Mouse (Mus musculus) urinary bladder, postnatal 36 days (tissue): Measurements from ENCODE around the gene Trim27.

ENCODE experiments used
- DNase-seq, 2 experiments: peaks; one replicate each; pipeline ENCODE4 v3.0.0; 2022; ENCODE audit warnings: low spot score in 2 of 2, mixed read lengths in 1 of 2

Trim27 gene

DNA sequence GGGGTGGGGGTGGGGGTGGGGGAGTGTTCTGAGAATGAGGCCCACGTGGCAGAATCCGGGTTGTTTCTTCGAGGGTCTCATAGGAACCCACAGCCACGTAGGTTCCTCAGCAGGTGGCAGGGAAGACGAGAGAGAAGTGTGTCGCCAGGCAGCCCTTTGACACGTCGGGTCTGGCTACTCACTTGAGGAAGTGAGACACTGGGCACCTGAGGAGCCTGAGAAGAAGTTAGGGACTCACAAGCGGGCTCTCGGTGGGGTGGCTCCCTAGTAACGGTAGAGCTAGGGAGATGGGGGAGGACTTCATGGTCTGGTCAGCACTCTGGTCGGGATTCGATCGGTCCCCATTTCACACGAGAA, at the start of gene Trim27:
Gene Trim27 (plus strand): TSS at position 79 of the 357 bp plus-strand sequence.
- no peak for DNase-seq

DNA sequence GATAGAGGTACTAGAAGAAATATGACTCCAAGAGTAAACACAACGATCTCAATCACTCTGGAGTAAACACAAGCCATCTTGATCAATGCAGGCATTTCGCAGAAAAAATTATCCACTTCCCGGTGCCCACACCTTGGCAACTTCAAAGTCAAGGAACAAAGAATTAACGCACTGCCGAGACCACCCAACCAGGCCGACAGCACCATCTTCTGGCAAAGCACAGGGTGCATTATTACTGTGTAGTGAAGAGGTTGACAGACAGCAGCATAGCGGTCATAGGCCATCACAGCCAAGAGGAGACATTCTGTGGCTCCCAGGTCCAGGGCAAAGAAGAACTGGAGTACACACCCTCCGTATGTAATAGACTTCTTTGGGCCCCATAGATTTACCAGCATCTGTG, 36.8 kb upstream of the Trim27 start:
- DNase-seq: no peak

DNA sequence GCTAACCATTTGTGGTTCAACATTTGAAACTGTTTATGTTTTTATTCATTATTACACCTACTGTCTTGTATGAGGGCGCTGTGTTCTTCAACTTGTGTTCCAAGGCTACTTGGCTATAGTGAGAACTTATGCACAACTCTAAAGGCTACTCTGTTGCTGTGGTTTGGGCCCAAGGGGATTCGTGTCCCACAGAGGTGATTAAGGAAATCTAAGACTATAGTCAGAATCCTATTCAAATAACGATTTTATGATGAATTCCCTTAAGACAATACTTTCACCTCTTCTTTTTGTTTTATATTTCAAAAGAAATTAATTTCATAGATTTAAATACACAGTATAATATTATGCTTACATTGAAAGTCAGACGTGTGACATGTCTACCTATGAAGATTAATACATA, 33.5 kb upstream of the Trim27 start, which contains the start of gene Olfr1368:
Gene Olfr1368 (minus strand): TSS at position 101 of the 400 bp plus-strand sequence.
- no peak for DNase-seq

DNA sequence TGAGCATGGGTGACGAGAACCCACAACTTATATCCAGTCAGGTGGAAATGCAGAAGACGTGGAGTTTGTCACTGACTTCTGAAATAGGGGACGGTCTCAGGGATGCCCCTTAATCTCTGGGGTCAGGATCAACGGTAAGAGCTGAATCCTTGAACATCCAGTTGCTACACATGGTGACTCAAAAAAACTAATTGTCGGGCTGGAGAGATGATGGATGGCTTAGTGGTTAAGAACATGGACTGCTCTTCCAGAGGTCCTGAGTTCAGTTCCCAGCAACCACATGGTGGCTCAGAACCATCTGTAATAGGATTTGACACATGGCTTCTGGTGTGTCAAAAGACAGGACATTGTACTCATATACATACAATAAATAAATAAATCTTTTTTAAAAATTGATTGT, 23.4 kb upstream of the Trim27 start:
- DNase-seq: no peak

DNA sequence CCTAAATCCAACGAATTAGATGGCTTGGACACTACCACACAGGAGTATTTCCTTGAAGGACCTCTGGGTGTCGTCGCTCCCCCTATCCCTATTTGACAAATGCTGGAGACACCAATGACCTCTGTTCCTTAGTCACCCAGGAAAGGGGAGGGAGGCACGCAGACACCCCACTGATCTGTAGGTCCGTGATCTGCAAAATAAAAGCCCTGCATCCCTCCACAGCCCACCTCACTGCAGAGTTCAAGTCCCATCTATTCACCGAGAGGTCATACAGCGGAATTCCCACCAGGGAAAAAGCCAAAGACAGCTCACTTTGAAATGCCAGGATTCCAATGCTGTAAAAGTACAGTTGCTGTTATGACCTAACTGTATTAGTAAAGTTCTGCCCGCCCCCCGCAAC, 21.2 kb upstream of the Trim27 start:
- no peak for DNase-seq

DNA sequence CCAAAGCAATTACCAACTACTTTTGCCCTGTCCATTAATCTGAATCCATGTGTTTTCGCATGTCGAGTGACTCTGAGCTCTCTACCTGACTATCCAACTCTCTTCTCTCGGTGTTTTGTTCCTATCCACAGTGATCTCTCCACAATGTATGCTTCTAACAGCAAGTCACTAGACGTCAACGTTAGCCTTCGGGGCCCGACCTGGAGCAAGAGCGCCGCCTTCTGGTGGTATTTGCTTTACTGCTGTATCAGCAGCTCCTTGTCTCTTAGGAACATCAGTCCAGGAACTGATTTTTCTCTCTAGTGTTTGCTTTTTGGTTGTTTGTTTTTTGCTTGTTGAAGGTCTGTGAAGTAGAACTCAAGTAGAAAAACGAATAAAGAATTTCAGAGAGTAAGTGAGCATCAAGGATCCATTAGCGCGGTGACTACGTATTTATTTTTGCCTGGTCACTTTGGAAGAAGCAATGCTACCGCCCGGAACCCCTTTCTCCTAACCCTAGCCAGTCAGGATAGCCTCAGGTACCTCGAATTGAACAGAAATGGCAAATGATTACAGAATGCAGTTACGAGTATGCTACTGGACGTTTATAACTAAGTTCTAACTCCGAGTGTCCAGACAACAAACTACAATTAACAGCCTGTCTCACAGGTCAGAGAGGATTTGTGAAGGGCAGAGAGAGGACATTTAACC, 20.3 kb upstream of the Trim27 start:
- DNase-seq: peak in 1 of 2 experiments; percentile 88

DNA sequence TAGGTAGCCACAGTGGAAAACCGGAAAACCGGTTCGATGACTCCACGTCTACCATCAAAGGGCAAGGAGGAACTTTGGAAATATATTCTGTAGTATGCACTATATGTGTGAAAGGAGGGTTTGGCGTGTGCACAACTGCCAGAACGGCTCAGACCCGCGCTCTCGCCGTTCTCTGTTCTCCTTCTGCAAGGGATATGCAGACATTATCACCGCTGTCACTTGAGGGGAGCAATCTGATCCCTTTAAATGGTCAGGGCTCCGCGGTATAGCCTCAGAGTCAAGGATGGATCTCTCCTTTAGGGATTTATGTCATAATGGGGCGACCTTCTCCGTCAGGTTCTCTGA, 19.8 kb upstream of the Trim27 start:
- DNase-seq: no peak

DNA sequence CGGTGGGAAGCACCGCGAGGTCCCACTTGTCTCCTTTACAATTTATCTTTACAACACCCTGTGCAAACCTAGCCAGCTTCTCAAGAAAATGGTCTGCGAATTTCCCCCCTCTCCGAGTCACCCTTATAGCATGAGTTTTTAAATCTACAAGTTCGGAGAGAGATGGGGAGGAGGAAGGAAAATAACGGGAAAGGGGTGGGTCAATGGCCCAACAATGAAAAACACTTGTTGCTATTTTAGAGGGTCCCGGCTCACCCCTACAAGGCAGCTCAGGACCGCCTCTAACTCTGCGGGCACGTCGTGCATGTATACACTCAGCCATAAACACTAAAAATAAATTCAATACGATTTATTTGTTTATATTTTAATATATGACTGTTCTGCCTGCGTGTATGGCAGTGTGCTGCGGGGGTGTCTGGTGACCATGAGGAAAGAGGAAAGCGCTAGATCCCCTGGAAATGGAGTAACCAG, 19.2 kb upstream of the Trim27 start:
- DNase-seq: no peak

DNA sequence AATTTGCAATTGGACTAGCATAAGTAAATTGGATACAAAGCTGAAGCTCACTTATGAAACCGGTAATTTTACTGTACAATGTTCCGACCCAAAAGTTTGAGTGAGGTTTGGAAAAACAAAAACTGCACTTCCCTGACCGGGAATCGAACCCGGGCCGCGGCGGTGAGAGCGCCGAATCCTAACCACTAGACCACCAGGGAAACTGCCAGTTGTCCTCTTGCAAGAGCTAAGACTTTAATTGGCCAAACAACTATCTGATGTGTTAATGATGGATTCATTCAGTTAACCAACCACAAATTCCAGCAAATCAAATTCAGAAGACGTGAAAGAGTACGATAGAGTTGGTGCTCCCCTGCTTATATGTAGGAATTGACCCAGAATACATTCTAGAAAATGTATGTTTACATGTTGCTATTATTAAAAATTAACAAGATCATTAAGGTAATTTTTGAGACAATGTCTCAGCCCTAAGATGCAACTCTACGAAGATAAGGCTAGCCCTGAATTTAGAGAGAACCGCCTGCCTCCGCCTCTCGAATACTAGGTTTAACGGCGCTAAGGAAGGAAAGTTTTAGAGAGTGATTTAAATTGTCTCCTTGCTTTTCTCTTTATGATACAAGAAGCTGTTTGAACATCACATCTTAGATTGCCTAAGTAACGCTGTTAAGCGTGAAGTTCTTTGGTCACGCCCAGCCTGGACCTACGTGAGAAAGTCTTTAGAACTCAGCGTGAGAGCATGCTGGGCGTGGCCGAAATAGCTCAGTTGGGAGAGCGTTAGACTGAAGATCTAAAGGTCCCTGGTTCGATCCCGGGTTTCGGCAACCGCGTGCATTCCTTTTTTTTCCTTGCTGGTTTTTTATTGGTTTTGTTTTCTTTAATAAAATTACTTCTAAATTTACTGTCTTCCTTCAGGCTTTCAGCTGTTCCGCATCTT, 18.3 kb upstream of the Trim27 start:
- DNase-seq: peak; percentile 91 to 92

DNA sequence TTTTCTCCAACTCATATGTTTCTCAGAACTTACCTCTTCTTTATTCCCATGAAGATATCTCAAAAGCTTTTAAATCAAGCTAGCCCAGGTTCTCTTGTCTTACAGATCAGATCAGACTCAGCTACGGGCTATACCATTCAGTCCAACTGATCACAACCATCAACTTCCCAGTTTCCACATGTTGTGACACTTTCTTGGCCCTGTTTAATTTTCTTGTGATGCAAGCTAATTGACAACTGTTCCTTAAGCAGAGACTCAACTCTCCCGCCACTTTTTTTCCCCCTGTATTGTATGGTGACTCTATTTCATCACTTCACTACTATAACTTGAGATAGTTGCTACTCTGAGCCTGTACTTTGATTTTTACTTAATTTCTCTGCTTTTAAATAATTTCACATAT, 17.7 kb upstream of the Trim27 start:
- DNase-seq: no peak

DNA sequence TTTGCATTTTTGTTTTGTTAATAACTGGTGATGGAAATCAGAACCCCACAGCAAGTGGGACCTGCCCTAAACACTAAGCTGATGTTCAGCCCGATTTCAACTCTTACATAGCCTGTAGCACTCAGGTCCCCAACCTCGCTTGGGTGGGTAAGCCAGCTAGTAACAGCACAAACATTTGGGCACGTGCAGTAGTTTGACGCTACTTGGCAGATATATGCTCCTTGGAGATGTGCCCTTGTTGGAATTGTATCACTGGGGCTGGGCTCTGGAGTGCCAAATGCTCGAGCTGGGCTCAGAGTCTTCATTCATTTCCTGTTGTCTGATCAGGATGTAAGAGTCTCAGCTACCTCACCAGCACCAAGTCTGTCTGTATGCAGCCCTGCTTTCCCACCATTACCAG, 16.7 kb upstream of the Trim27 start:
- no peak for DNase-seq

DNA sequence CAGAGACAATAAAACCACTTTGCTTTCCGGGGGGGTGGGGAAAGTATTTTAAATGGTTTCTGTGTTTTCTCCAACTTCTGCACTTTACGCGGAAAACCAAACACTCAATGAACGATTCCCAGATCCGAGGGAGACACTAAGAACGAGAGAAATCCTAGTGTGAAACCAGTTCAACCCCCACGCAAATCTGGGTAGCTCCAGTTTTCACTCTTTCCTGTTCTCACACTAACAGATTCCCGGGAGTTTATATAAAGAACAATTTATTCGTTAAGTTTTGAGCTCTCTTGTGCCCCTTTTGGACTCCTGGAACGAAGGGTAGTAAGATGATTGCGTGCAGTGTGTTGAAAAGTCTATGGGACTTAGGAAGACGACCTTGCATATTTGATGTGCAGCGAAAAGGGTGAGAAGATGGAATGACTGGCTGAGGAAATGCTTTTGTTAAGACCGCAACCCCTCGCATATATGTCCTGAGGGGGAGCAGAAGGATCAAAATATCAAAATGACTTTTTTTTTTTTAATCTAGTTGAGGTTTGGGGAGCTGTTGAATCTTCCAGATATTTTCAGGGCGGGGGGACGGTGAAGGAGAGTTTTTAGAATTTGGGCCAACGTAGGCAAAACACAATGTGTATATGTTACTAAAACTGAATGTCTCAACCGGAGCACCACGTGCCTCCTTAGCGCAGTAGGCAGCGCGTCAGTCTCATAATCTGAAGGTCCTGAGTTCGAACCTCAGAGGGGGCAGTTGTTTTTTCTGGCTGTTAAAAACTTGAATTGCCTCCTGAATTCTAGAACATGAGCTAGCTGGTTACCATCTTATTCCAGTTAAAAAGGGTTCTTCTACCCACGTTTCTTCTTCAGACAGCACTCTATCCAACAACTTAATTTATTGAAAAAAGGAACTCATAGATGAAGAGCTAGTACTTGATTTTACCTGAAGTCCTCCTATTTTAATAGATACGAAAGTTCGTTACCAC, 12.0 kb upstream of the Trim27 start:
- DNase-seq: peak in 1 of 2 experiments; percentile 72

DNA sequence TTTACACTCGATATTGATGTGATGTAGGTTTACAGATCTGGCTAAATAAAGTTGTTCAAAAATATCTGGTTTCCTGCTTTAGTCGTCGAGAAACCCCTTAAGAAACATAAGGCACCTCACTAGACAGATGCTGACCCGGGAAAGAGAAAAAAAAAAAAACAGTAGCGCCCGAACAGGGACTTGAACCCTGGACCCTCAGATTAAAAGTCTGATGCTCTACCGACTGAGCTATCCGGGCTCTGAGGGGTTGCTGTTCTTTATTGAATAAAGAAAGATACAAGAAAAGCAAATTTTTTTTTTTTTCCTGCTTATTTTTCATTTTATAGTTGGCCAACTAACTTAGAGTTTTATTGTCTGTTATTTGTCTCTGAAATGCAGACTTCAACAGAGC, 11.3 kb upstream of the Trim27 start:
- no peak for DNase-seq

DNA sequence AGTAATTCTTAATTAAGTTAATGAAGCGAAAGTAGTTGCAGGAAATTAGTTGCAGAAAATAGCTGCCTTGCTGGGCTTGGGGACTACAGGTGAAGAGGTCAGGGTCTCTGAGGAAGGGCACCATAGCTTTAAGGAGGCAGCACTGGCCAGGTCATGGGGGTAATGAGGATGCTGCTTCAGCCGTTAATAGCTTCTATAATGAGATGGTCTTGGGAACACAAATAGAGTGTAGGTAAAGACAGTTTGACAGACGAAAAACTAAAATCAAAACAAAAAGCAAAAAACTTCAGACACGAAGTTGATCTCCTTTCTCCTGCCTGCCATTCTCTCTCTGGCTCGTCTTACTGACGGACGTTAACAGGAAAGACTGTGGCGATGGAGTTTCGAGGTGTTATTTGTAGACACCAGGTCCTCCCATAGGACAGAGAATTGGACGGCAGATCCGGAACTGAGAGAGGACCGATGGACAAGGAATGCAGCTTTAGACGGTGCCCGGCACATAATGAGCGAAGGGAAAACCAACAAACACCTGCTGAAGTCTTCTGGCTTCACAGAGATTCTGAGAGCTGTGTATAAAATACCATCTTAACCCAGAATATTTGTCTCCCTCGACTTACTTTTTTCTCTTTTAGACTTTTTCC, 10.8 kb upstream of the Trim27 start:
- DNase-seq: no peak

DNA sequence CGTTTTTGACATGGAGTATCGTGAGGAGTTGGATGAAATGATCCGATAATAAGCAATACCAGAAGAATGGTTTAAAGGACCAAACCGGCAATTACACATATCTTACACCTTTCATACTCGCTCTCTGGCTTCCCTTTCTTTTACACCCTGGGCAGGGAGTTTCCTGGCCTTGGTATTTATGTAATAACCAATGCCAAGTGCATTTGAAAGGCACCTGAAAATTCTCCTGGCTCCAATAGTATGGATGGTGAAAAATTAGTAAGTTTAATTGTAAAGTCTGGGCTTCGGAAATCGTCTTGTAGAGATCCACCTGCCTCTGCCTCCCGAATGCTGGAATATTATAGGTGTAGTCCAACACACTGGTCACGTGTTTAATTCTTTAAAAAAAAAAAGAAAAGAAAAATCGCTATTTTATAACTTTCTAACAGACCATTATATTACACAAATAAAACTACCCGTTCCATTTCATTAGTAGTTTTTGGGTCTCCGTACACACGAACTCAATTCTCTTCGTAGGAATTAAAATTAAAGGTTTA, 10.1 kb upstream of the Trim27 start:
- no peak for DNase-seq

DNA sequence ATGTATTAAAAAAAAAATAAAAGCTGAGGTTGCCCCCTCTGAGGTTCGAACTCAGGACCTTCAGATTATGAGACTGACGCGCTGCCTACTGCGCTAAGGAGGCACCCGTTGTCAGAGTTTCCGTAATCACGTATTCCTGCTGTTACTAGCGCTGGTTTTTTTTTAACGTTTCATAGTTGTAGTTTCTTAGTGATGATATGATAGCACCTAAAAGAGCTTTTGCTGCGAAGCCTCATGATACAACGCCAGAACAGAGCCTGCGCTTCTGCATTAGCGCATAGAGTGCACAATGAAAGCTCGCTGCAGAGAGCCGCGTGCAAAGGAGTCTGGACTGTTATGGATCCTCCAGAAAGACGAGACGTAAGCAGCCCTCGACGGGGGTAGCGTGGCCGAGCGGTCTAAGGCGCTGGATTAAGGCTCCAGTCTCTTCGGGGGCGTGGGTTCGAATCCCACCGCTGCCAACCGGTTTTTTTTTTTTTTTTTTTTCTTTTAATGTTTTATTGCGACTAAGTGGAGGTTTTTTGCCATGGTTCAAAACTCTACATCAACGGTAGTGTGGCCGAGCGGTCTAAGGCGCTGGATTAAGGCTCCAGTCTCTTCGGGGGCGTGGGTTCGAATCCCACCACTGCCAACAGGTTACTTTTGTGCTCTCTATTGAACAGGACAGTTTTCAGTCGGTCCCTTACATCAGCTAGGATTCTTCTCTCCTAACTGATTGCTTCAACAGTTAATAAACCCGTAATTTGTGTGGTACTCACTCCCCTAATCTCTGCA, 9.4 kb upstream of the Trim27 start:
- DNase-seq: peak; percentile 72 to 78

DNA sequence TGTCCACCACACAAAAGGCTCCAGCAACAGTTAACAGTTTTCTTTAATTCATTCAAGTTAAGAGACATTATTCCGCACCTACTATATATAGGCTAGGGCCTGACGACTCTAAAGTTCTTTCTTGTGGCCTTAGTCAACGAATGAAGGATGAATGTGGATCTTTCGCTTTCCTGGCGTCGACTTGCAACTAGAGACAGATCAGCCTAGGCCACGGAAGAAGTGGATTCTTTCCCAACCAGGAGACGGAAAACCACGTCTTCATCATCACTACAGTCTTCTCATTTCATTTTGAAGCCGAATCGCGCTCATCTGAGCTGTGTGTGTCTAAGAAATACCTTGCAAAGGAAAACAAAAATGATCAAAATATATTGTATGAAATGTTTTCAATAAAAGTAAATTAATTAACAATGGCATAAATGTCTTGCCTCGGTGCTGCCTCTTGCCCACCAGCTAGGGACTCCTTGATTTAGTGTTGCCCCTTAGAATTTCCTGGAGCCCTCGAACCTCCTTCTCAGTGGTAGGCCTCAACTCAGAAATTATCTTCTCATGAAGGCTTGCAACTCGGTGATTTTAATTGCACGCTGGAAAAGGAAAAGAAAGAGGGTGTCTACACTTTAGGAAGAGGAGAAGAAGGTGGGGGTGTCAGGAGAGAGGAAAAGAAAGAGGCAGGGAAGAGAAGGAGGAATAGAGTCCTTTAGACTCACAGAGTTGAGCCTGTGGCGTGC, 8.7 kb upstream of the Trim27 start:
- no peak for DNase-seq

DNA sequence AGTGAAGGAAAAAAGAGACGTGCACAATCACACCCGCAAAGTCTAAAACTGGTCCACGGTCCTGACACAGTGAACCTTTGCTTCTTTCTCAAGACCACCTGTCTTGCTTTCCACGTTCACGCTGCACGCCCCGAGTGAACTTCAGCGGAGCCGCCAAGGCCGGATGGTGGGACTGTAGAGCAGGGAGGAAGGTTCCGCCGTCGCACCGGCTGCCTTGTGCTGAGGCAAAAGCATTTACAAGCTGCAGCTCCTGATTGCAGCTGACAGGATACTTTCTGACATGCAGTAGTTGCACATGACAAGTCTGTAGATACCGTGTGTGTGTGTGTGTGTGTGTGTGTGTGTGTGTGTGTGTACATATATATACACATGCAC, 8.1 kb upstream of the Trim27 start:
- no peak for DNase-seq

DNA sequence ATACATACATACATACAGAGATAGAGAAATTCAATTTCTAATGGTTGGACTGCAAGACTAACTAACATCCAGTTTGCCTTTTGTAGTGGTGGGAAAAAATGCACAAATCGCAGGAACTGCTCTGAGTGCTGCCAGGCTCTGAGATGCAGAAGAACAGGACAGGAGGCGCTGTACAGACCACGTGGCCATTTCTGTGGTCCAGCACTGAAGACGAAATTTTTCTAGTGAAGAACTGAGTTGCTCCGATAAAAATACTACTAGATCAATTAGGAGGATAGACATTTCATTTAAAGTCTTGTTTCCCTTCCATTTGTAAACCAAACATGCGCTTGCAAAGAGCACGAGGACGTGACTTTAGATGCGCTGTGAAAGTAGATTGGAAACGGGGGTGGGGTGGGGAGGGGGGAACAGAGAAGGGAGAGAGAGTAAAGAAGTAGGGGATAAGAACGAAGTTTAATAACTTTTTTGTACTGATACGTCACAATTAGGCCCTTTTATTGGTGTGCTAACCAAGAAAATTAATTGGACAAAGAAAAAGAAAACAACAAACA, 7.6 kb upstream of the Trim27 start:
- no peak for DNase-seq
